Mouse (Mus musculus) erythroid progenitor cell, adult 5-6 weeks (primary cell): ENCODE measurements at regions not wholly inside any gene's neighbourhood (a gene's known extent, or its start where the extent isn't known, plus 50 kb on each side); places are given as distances from the start of the nearest gene placed in this dataset.

ENCODE experiments used
- ATAC-seq: replicated peaks from 2 replicates; pipeline ENCODE4 v1.8.0; 2016; ENCODE audit warnings: moderate number of reproducible peaks, mild to moderate bottlenecking, moderate TSS enrichment, inconsistent platforms; ENCODE audit not compliant: poor library complexity, low FRiP score, severe bottlenecking

DNA sequence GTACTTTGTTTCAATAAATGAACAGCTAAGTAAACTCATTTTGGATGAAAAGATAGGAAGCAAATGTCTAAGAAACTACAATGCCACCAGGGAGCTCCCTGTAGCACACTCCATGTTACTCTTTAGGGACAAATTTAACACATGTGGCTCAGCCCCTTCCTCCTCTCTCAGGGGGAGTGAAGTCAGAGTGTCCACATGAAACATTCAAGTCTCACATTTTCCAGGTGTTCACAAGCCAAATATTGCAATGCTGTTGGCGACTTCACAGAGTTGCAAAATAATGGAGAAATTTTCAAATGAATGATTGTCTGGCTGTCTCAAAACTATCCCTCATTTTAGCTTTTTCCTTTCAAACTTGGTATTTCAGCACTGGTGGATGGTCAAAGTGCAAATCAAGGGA lies 564.1 kb upstream of the Zeb2 start:
- no peak for ATAC-seq

DNA sequence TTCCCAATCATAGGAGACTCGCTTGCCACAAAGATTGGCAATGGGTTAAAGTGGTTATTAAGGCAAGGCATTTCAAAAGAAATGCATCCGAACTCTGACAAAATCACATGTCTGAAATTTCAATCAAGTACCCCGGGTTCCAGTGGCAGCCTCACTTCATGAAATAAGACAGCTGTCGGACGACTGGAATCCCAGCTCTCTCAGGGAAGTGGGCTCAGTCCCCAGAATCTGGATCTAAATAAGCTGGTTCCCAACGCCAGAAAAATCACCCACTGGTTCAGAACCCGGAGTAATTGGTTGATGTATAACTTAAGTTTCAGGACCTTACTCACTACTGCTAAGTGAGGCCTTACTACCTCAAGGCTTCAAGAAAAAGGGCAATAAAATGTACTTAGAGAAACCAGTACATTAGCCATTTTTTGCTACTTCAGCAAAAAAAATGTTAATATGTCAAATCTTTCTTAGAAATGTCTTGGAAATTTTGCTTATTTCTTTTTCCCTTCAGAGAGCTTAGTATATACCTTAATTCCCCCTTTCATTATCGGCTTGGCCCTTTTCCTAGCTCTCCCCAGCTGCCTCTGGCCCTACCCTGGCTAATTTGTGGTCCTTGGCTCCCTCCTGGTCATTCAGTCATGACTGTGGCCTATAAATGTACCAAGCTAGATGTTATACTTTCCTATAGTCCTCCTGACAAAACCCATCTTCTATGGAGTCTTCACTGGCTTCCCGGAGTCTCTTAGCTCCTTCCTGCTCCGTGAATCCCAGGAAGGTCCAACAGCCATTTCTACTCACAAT lies 562.1 kb upstream of the Zeb2 start:
- no peak for ATAC-seq

DNA sequence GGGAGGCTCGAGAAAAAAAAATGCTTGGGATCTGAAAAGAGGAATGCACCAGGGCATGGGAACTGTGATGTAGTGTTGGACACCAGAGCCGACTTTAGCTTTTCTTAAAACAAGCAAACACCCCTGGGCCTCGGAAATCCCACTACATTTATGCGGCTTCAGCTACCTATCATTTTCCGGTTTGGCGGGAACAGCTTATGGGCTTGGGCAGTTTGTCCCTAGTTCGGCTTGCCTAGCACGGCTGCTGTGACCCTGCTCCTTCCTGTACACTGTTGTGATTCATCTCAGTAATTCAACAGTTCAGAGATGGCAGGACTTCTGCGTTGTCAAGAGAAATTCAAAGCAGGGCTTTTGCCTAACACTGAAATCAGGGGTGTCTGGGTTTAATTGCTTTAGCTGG lies 561.5 kb upstream of the Zeb2 start:
- no peak for ATAC-seq

DNA sequence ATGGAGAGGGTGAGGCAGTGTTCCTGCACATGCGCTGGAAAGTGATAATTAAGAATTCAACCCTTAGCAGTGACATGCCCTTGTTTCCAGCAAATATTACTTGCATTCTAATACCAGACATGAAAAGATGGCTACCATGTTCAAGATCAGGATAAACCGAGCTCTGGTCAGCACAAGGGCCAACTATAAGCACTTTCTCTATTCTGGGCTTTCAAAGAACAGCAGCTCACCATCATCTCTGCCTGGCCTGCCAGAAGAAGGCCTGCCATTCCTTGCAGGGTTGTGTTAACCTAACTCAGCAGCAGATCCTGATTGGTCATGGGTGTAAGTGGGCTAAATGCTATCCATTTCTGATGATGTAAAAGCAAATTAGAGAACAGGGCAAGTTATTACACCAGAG lies 558.6 kb upstream of the Zeb2 start:
- no peak for ATAC-seq

DNA sequence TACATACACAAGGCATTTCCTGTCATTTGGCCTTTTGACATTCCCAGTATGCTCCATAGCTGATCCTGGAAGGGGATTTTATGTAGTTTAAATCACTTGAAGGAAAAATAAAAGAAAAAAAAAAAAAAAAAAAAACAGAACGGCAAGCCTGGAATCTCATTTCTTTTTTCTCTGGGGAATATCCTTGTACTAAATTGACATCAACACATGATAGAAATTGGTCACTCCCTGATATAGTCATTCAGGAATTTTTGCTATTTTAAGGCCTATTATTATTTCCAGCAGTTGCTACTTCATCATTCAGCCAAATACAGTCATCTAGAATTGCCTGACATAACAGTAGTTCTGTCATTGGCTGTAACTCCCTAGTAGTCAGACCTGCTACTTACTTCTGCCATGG lies 538.8 kb upstream of the Zeb2 start:
- no peak for ATAC-seq

DNA sequence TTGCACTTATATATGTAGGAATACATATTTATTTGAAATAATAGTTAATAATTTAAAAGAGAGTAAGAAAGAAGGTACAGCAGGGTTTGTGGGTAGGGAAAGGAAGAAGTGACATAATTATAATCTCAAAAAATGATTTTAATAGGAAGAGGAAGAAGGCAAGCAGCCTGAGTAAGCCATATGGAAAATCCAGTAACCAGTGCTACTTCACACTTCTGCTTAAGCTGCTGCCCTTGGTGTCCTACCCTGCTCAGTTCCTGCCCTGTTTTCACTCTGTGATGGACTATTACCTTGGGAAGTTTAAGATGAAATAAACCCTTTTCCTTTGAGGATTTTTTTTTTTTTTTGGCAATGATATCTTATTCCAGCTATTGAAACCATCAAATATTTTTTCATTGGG lies 537.5 kb upstream of the Zeb2 start:
- ATAC-seq, result no peak

DNA sequence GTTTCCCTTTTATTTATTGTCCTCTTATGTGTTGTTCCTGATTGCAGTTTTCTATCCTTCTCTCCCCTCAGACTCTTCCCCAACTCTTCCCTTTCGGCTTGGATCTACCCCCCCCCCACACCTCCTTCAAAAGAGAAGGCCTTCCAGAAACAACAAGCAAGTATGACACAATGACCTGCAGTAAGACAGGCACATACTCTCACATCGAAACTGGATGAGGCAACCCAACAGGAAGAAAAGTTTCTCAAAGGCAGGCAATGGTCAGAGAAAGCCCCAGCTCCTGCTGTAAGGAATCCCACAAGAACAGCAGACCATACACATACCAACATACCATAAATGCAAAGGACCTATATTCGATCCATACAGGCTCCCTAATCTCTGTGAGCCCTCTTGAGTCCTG lies 535.8 kb upstream of the Zeb2 start:
- ATAC-seq, result no peak

DNA sequence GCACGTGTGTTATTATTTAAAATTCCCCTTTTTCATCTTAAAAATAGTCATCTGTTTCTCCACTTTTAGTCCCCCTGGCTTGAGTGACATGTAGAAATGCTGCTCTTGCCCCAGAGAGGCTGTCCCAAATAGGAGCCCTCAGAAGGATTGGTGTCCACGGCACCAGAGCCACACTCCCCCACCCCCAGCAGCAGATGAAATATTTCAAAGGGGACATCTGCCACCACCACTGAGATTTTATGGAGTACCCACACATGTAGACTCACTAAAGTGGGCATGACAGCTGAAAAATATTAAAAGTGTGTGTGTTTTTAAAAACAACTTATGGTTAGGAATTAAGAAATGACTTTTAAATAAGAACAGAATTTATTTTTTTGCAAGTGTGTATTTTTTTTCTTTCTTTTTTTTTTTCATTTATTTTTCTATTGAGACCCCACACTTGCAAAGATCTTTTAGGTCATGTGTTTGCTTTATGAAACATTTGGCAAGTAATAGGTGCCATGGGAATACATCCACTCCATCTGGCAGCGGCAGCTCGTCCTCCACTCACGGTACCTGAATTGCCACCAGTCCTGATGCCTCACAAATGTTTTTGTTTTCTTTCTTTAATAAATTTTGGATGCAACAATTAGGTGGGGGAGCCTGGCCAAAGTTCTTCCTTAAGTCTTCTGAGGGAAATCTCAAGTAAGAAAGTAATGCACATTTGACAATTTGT lies 533.2 kb upstream of the Zeb2 start:
- ATAC-seq, result no peak

DNA sequence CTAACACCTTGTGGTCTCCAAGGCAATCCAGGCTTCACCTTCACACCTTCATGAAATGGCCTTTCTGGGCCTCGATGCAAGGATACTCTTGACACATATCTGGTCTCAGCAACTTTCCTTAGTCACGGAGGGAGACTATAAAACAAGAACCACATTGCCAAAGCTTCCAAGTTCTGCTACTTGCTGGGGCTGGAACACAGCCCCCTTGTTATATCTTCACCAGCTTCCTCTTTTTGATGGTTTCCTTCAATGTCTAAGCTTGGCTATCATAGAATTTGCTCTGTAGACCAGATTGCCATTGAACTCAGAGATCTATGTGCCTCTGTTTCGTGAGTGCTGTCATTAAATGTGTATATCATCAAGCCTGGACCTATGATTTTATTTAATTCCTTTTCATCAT lies 530.7 kb upstream of the Zeb2 start:
- ATAC-seq, result no peak

DNA sequence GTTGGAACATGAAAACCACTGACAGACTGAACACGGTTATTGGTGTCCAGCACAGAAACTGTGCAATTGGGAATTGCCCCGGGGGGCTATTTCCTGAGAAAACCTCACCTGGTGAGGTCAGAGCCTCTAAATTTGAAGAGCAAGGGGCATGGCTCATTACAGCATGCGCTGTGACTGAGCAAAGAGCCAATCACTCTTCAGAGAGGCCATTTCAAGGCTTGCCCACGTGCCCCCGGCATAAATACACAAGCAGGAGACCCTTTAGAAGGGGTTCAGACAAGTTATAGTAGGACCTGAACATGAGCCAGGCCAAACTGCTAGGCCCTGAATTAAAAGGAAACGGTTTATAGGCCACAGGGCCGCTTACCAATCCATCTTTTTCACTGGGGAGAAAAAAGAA lies 512.9 kb upstream of the Zeb2 start:
- no peak for ATAC-seq

DNA sequence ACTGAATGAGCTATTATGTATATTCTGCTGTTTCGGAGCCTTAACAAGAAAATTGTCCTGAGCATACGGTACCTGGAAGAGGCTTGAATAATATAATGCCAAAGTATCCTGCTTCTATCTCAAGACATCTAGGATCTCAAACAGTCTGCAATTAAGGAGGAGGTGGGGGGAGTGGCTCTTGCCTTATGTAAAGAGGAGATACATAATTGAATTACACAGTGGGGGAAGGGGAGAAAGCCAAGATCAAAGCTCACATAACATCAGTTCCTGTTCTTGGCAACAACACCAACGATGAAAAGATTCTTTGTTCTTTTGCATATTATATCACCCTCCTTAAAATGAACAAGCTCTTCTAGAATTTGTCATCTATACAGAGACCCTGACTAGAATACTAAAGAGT lies 512.4 kb upstream of the Zeb2 start:
- ATAC-seq, result no peak

DNA sequence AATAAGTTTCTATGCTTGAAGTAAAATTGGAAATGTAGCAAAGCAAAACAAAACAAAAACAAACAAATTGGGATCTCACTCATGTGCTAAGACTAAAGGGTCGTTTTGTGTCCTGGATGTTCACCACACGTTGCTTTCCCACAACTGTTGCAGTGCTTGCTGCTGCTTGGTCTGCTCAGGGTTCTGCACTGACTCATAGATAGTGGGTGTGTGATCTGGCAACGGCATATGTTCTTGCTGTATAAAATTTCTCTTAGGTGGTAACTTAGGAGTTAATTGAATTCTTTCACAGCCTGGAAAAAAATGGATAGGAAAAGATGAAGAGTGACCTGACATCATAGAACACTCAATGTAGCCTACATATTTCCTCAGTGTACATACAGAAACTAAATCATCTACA lies 505.9 kb upstream of the Zeb2 start:
- no peak for ATAC-seq

DNA sequence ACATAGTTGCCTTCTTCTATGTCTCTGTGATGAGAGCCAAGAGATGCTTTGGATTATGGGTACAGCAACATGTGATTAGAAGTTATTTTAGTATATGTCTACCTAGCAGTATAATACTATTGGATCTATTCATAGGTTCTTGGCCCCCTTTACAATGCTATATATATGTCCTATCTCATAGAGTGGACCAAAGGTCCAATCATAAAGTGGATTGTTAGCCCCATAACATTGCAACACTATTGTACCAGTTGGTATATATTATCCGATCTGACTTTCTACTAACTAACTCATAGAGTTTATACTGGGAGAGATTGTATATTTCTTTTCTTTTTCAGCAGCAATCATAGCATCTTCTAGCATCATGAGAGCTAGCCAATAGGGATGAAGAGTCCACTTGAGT lies 491.7 kb upstream of the Zeb2 start:
- ATAC-seq, result no peak

DNA sequence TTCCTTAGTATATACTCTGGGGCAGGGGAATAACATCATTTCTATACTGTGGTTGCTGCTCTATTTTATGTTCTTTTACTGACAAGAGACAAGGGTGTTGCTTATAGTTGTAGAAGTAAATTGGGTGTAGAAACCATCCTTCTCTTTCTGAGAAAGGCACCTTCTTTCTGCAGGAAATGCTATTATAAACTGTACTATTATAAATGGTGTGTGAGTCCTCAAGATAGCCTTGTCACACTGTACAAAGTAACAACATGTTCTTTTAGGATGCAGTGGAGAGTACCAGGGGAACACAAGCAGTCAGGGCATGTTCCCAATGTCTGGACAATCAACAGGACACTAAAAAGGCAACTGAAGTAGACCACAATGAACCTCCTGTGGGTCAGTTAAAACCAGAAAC lies 490.2 kb upstream of the Zeb2 start:
- no peak for ATAC-seq

DNA sequence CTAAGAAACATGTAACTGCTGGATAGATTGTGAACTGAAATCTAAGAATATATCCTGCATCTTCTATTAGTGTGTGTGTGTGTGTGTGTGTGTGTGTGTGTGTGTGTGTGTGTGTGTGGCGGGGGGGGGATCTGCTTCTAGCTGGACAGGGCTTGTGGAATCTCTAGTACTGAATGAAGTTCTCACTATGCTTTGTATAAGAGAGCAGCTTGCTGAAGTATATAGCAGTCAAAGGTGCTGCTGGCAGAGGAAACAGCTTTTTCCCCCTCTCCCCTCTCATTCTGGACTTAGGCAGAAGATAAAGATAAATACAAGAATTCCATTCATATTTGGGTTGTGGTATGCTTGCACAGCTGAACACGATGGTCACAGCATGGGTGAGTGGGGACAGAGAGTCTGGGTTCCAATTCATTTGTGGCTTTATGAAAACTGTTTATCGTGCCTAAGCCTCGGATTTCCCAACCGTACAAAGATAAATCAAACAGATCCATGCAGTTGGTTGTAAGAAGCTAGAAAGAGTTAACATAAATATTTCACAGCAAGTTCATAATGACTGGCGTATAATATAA lies 484.2 kb upstream of the Zeb2 start:
- ATAC-seq, result no peak

DNA sequence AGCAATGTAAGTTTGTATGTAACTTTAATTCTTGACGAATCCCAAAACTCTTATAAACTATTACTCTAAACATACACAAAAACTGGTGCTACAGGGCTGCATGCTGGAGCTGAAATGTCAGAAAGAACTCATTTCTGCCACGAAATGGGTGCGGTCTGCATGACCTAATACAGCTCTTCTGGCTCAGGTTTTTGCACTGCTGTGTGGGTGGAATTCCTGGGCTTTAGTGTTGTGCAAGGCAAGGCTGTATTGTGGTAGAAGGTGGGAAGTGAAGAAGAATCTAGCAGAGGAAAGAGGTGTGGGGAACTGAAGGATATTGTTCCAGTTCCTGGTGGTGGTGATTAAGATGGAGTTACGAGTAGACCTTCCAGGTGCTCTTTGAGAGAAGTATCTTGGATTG lies 476.6 kb upstream of the Zeb2 start:
- no peak for ATAC-seq

DNA sequence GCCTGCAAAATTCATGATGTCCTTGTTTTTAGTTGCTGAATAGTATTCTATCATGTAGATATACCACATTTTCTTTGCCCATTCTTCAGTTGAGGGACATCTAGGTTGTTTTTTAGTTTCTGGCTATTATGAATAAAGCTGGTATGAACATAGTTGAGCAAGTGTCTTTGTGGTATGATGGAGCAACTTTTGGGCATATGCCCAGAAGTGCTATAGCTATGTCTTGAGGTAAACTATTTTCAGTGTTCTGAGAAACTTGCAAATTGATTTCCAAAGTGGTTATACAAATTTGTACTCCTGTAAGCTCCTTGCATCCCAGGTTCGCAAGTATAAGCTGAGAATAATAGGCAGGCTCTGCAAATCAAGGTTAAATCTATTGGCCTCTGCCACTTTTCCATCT lies 473.8 kb upstream of the Zeb2 start:
- no peak for ATAC-seq

DNA sequence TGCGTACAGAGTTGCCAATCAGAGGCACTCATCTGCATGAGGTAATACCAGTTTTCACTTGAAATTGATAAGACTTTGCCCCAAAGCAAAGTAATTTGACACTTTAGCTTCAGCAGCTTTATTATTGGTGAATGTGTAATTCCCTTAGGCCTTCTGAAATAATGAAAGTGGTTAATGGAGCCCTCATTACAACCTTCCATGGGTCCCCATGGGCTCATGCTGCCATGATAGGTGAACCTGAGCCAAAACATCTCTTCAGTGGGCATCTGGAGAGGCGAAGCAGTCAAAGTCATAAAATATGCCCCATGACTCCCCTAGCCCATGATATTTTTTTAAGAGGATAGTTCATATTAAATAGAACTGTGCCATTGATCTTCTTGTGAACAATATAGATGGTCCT lies 471.1 kb upstream of the Zeb2 start:
- no peak for ATAC-seq

DNA sequence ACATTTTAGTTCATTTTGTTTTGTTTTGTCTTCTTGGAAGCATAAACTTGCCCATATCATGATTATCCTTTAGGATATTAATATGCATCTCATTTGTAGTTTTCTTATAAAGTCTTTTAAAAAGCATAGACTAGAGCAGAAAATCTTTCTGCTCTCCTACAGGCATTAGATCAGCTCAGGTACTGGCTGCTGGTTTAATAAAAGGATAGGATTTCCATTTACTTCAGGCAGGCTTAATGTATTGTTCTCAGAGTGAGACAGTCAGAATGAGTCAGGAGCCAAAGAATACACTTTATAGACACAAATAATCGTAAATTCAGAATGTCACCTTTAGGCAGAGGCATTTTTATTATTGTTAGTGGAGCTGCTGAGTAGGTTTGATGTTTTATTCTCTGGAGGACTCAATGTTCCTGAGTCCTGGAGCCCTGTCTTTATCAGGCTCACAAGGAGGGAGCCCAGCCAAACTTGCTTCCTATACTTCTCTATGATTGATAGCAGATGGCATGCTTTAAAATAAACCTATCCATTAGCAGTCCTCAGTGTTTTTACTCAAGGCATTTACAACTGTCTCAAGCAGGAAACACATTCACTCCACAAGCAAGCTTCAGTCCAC lies 469.5 kb upstream of the Zeb2 start:
- no peak for ATAC-seq

DNA sequence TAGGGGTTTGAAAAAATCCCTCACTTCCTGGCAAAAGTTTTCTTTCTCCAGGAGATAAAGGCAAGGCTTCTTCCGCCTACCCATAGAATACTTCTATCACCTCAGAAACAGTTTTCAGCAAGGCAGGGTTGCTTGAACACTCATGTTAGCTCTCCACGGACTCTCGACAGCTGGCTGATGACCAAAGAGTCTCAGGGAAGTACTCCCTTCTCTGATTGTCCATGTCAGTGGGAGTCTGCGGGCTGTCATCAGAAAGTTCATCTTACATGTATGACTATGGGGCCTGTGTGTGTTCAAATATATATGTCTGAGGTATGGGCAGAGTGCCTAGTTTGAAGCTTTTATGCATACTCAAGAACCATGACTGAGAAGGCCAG lies 464.3 kb upstream of the Zeb2 start:
- ATAC-seq, result no peak
